Mouse (Mus musculus): ENCODE results near the gene Gm6169. TPM values are rescaled to one million over a fixed set of nuclear protein-coding genes. Genes with fewer than 3 reads are reported as not detected.
"Not testable (repeated sequence)": the region's sequence is repeated elsewhere in the genome, so short reads cannot be mapped to it uniquely, and the experiment has no call there.

Gm6169 gene
- polyA plus RNA-seq, 1 experiment from 2014 or later, result 0.68 TPM

DNA sequence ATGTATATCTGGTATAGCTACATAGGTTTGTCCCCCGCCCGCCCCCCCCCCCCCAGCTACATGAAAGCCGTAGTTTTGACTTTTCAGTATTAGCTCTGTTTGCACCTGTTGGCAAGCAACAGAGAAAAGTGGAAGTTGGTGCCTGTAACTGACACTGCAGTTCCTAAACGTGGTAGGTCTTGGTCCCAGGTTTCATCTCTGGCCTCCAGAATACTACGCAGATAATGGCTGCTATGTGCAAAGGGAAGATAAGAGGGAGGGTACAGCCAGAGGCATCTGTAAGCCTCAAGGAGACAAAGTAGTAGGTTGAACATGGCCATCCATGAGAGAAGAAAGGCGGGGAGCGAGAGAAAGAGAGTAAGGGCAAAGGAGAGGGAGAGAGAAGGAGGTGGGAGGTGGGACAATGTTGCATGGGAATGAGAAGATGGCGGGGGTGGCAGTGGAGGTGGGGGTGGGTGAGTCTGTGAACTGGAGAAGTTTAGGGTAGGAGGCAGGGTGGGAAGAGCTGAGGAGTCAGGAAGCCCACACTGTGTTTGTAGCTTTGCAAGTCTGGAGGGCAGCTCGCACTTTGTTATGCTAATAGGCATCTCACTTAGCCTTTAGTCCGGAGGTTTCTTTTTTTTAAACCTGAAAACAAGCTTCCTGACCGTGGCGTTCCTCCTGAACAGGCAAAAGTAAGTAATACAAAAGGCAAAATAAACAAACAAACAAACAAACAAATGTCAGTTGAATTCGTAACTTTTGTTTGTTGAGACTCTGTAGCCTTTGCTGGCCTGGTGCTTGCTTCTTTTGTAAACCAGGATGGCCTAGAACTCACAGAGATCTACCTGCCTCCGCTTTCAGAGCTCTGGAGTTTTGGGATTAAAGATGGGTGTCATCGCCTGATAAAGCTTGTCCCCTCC lies 32.1 kb downstream of the Gm6169 start, which contains the start of gene Fam169a:
Gene Fam169a (plus strand): TSS at position 638 of the 902 bp plus-strand sequence.
- Histone ChIP-seq H3K27ac (no peak within 1 kb of the TSS), H3K27me3 (replicated peaks) (0 out of 2 replicates have a peak, but pooled peaks cover 4% of the 10 kb centered on the region), H3K36me3 (no peaks in the 10 kb centered on the region), H3K9me3 (no peaks in the 10 kb centered on the region), H3K4me3 (no peak within 1 kb of the TSS), H3K4me1 (peaks cover 11% of the 10 kb centered on the region), H3K4me2 (replicated peaks) (0 out of 2 replicates have a peak within 1 kb of the TSS, but pooled peaks have one; percentile 1), H3K9ac (no peak within 1 kb of the TSS)
- no peak for ATAC-seq (ENCODE audit: low FRiP score, low read depth)
- 43% methylated on average over 15 of the region's 15 CpGs for WGBS

DNA sequence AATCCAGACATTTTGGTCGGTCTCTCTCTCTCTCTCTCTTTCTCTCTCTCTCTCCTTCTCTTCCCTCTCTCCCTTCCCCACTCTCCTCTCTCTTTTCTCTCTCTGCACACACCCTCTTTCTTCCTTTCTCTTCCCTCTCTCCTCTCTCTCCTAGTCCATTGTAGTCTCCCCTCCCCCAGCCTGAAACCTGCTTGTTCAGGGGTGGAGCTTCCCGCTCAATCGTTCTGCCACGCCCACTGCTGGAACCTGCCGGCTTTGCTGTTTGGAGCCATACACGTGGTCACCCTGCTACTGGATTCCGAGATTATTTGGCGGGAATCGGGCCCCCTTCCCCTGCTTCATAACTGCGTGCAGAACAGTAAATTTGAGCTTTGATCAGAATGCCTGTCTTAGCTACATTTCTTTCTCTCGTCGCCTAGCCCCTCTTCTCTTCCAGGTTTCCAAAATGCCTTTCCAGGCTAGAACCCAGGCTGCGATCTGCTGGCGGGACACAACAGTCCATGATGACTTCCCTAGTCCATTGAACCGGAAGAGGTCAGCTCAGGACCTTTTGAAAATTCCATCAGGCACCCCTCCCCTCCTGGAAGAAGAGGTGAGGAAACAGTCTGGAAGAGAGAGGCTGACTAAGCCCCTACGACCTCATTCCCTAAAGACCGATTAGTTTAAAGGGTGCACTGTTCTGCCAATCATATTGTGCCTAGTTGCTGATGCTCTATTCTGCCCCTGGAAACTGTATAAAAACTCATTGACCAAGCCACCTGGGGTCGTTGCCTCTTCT lies 34.0 kb downstream of the Gm6169 start:
- not testable (repeated sequence) for ATAC-seq (ENCODE audit: low FRiP score, low read depth)
- peak overlapping the region; percentile 12; the same call in 1 of the 2 replicates for H3K4me2 ChIP-seq (replicated peaks)
- 47% methylated on average over 18 of the region's 18 CpGs for WGBS

DNA sequence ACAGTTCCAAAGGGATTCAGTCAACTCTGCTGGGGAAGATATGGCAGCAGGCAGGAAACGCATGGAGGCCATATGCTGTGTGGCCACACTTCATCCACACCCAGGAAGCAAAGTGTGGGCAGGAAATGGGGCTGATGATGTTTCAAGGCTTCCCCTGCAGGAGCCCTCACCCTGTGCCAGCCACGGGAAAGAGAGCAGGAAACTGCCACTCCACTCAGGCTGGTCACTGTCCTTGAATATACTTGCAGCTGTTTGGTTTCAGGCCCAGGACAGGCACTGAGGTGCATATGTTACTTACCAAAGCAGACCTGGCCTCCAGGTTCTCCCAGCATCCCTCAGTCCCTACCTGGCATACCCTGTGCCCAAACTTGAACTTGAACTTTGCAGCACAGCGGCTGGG lies 34.6 kb downstream of the Gm6169 start:
- H3K4me1 ChIP-seq, result peaks cover 11% of the 10 kb centered on the region
- WGBS, result 57% methylated on average over 3 of the region's 3 CpGs
- 0 out of 2 replicates have a peak, but pooled peaks cover 4% of the 10 kb centered on the region for H3K27me3 ChIP-seq (replicated peaks)
- H3K4me3 ChIP-seq, result no peak overlapping the region
- no peak for ATAC-seq (ENCODE audit: low FRiP score, low read depth)
- H3K4me2 ChIP-seq (replicated peaks), result 0 out of 2 replicates have a peak overlapping the region, but pooled peaks have one; percentile 12
- no peak overlapping the region for H3K27ac ChIP-seq
- no peaks in the 10 kb centered on the region for H3K36me3 ChIP-seq
- no peaks in the 10 kb centered on the region for H3K9me3 ChIP-seq
- no peak overlapping the region for H3K9ac ChIP-seq

More for the DNA sequence above, 34.0 kb downstream of the Gm6169 start:
- not testable (repeated sequence) for H3K9me3 ChIP-seq; H3K27ac ChIP-seq; H3K9ac ChIP-seq; H3K27me3 ChIP-seq (replicated peaks); H3K36me3 ChIP-seq; H3K4me3 ChIP-seq
- H3K4me1 ChIP-seq, result peaks cover 11% of the 10 kb centered on the region

DNA sequence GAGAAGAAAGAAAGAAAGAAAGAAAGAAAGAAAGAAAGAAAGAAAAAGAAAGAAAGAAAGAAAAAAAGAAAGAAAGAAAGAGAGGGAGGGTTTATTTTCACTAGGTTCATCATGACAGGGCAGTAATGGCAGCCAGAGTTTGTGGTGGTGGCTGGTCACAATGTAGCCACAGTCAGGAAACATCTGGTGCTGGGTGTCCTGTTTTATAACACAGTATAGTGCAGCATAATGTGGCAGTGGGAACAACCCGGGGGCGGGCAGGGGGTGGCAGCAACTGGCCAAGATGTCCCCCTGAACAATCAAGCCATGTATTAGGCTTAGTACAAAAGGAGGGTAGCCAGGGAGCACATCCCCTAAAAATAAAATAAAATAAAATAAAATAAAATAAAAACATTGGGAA lies 35.6 kb downstream of the Gm6169 start:
- no peak overlapping the region for H3K27ac ChIP-seq
- peaks cover 11% of the 10 kb centered on the region for H3K4me1 ChIP-seq
- no peaks in the 10 kb centered on the region for H3K9me3 ChIP-seq
- H3K36me3 ChIP-seq, result no peaks in the 10 kb centered on the region
- 88% methylated on average over 2 of the region's 2 CpGs for WGBS
- ATAC-seq (ENCODE audit: low FRiP score, low read depth), result no peak
- H3K4me2 ChIP-seq (replicated peaks), result no peak overlapping the region
- H3K4me3 ChIP-seq, result no peak overlapping the region
- no peak overlapping the region for H3K9ac ChIP-seq
- H3K27me3 ChIP-seq (replicated peaks), result 0 out of 2 replicates have a peak, but pooled peaks cover 4% of the 10 kb centered on the region

DNA sequence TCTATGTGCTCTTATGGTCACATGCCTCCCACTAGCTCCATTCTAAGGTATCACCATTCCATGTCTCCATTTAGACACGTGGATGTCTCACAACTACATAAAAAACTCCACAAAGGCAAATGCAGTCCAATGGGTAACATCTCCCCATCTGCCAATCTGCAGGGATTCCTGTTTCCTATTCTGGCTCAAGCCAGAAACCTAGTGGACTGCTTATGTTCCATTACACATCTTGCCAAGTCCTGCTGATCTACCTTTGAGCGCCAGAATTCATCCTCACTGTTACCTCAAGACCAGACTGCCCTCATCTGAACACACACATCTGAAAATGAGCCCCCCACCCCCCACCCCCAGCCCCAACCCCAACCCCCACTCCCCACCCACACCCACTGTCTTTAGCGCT lies 36.9 kb downstream of the Gm6169 start:
- Histone ChIP-seq H3K9me3 (no peaks in the 10 kb centered on the region), H3K27me3 (replicated peaks) (0 out of 2 replicates have a peak, but pooled peaks cover 4% of the 10 kb centered on the region), H3K36me3 (no peaks in the 10 kb centered on the region), H3K27ac (no peak overlapping the region), H3K9ac (no peak overlapping the region), H3K4me1 (peaks cover 11% of the 10 kb centered on the region), H3K4me3 (no peak overlapping the region), H3K4me2 (replicated peaks) (no peak overlapping the region)
- ATAC-seq (ENCODE audit: low FRiP score, low read depth), result no peak
- 94% methylated on average over 3 of the region's 3 CpGs for WGBS

DNA sequence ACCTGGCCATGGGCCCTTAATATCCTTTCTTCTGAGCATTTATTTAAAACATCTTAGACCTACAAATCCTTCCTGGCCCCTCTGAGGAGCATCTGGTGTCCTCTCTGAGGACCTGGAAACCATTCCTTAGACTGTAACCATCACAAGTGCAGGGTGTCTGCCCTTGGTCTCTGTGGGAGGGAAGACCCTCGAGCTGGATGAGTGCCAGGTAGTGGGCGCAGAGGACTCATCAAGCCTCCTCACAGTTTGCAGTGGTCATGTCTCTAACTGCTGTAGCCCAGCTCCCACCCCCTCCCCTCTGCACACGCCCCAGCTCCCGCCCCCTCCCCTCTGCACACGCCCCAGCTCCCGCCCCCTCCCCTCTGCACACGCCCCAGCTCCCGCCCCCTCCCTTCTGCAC lies 38.7 kb downstream of the Gm6169 start:
- no peak overlapping the region for H3K4me3 ChIP-seq
- no peaks in the 10 kb centered on the region for H3K9me3 ChIP-seq
- H3K9ac ChIP-seq, result no peak overlapping the region
- no peak overlapping the region for H3K4me2 ChIP-seq (replicated peaks)
- 76% methylated on average over 2 of the region's 8 CpGs for WGBS
- no peak for ATAC-seq (ENCODE audit: low FRiP score, low read depth)
- H3K27me3 ChIP-seq (replicated peaks), result no peaks in the 10 kb centered on the region
- H3K27ac ChIP-seq, result no peak overlapping the region
- no peaks in the 10 kb centered on the region for H3K36me3 ChIP-seq
- H3K4me1 ChIP-seq, result peaks cover 7% of the 10 kb centered on the region; the same call in 1 of the 2 replicates

DNA sequence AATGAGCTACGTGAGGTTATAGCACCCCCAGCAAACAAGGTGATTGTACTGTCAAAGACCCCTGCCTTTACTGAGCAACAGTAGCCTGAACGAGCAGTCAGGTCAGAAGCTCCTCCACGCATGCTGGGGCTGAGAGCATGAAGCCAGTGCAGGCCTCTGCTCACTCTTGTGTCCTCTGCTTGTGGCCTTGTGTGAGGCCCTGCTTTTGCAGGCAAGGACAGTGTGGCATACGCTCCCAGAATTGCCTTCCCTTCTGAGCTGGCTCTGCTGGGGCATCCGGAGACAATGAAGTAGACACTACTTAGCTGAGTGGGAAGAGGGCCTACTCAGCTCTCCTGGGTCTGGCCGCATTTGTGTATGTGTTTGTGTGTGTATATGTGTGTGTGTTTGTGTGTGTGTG lies 39.3 kb downstream of the Gm6169 start:
- H3K36me3 ChIP-seq, result no peaks in the 10 kb centered on the region
- H3K4me3 ChIP-seq, result no peak overlapping the region
- no peak overlapping the region for H3K4me2 ChIP-seq (replicated peaks)
- 89% methylated on average over 6 of the region's 6 CpGs for WGBS
- no peak overlapping the region for H3K27ac ChIP-seq
- ATAC-seq (ENCODE audit: low FRiP score, low read depth), result no peak
- no peak overlapping the region for H3K9ac ChIP-seq
- H3K4me1 ChIP-seq, result peaks cover 6% of the 10 kb centered on the region; the same call in 1 of the 2 replicates
- H3K9me3 ChIP-seq, result no peaks in the 10 kb centered on the region
- no peaks in the 10 kb centered on the region for H3K27me3 ChIP-seq (replicated peaks)

DNA sequence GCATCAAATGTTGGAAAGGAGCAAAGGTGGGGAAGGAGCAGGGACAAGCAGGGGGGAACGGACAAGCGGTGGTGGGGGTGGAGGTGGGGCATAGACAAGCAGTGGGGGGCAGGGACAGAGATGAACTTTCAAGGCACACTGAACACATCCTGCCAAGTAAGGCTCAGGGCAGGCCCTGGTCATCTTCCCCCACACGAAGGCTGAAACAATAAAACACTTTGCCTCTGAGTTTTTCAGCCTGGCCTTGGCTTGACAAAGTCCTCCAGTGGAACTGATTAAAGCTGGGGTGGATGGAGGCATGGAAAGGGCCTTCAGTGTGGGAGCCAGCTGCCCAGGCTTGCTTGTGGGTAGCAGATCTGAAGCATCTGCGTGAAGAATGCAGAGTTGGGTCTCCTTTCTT lies 41.2 kb downstream of the Gm6169 start:
- Histone ChIP-seq H3K4me3 (no peak overlapping the region), H3K9me3 (no peaks in the 10 kb centered on the region), H3K9ac (no peak overlapping the region), H3K27ac (no peak overlapping the region), H3K36me3 (no peaks in the 10 kb centered on the region), H3K4me1 (no peaks in the 10 kb centered on the region), H3K4me2 (replicated peaks) (no peak overlapping the region), H3K27me3 (replicated peaks) (no peaks in the 10 kb centered on the region)
- no peak for ATAC-seq (ENCODE audit: low FRiP score, low read depth)
- 52% methylated on average over 4 of the region's 4 CpGs for WGBS

DNA sequence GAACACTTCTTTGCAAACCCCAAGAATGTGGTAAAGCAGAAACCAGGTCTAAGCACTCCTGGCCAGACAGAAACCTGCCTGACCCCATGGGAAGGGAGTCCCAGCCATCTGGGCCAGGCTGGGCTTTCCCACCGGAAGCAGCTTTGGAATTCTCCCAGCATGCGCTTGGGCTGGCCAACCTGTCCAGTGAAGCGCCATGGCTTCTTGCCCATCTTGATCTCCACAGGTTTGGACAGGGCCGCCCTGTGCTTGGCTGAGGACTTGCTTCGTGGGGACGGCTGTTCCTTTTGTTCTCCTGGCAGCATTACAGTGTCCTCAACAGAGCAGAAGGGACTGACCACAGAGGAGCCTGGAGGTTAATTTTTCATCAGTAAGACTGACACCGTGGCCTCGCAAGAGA lies 45.2 kb downstream of the Gm6169 start:
- Histone ChIP-seq H3K4me1 (no peaks in the 10 kb centered on the region), H3K9ac (no peak overlapping the region), H3K27me3 (replicated peaks) (no peaks in the 10 kb centered on the region), H3K36me3 (no peaks in the 10 kb centered on the region), H3K4me2 (replicated peaks) (no peak overlapping the region), H3K27ac (no peak overlapping the region), H3K9me3 (no peaks in the 10 kb centered on the region), H3K4me3 (no peak overlapping the region)
- ATAC-seq (ENCODE audit: low FRiP score, low read depth), result no peak
- 74% methylated on average over 8 of the region's 8 CpGs for WGBS

DNA sequence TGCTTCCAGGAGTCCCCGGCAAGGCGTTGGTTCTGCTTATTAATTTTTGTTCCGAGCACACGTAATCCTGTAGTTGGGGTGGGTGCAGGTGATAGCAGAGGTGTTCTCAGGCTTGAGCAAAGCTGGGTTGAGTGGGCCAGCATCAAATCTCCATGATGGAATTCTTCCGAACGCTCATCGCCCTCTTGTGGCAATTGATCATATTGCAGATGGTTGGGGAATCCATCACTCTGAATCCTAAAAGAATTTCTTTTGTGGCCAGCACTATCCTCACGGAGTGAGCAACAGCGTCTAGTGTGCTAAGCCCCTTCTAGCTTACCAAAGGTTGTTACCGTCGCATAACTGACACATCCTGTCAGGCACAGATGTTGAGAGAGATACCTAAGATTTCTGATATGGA lies 46.4 kb downstream of the Gm6169 start:
- peak; percentile 29; the same call in 1 of the 2 replicates for ATAC-seq (ENCODE audit: low FRiP score, low read depth)
- Histone ChIP-seq H3K9ac (no peak overlapping the region), H3K9me3 (no peaks in the 10 kb centered on the region), H3K4me1 (no peaks in the 10 kb centered on the region), H3K27ac (no peak overlapping the region), H3K27me3 (replicated peaks) (no peaks in the 10 kb centered on the region), H3K4me2 (replicated peaks) (no peak overlapping the region), H3K36me3 (no peaks in the 10 kb centered on the region), H3K4me3 (no peak overlapping the region)
- WGBS, result 19% methylated on average over 11 of the region's 11 CpGs

DNA sequence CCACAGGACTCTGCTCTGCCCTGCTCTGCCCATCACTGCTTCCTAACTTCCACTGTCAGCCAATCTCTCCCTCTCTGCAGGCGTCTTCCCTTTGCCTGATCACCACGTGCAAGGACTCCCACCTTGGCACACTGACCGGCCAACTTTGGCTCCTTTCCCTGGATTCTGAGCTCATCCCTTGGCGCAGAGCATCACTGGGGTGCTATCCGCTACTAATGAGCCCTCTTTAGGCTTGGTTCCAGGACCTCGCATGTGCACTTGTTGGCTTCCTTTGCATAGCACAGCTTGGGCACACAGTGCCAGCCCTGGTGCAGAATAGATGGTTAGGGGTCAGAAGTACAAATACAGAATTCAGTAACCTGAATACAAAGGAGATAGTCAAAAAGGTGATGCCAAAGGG lies 47.9 kb downstream of the Gm6169 start:
- Histone ChIP-seq H3K36me3 (no peaks in the 10 kb centered on the region), H3K9me3 (no peaks in the 10 kb centered on the region), H3K4me3 (no peak overlapping the region), H3K27ac (no peak overlapping the region), H3K9ac (no peak overlapping the region), H3K4me2 (replicated peaks) (no peak overlapping the region), H3K27me3 (replicated peaks) (no peaks in the 10 kb centered on the region), H3K4me1 (no peaks in the 10 kb centered on the region)
- WGBS, result 84% methylated on average over 6 of the region's 6 CpGs
- no peak for ATAC-seq (ENCODE audit: low FRiP score, low read depth)
